Mouse (Mus musculus): ENCODE results near the gene Runx1.

- TF ChIP-seq CTCF (IDR thresholded peaks at IDR 0.05; ENCODE audit: low read depth) (no peak), EP300 (IDR thresholded peaks at IDR 0.05; ENCODE audit: low read depth) (no peak)
Observed at GRCm38 (mm10) chr16:92668807-92669206, 157.1 kb downstream of the Runx1 start.

Measured in liver, postnatal 0 days (tissue).